Mouse (Mus musculus): Measurements from ENCODE around the gene Naa20.

The Naa20 gene

GRCm38 (mm10) chr2:145901861-145902260 lies at the start of gene Naa20:
TSS of gene Naa20 (plus strand) at chr2:145902099.
- no peak for DNase-seq (ENCODE audit: low read depth, low spot score)

GRCm38 (mm10) chr2:145855831-145856230 lies 46.1 kb upstream of the Naa20 start:
- DNase-seq (ENCODE audit: low read depth, low spot score), result no peak

GRCm38 (mm10) chr2:145857864-145858263 lies 44.0 kb upstream of the Naa20 start:
- DNase-seq (ENCODE audit: low read depth, low spot score), result no peak

GRCm38 (mm10) chr2:145859442-145859931 lies 42.4 kb upstream of the Naa20 start:
- no peak for DNase-seq (ENCODE audit: low read depth, low spot score)

GRCm38 (mm10) chr2:145859932-145860801 lies 41.7 kb upstream of the Naa20 start:
- DNase-seq (ENCODE audit: low read depth, low spot score), result peak; percentile 85

- no peak for DNase-seq (ENCODE audit: low read depth, low spot score)
These were observed 40.4 kb upstream of the Naa20 start for GRCm38 (mm10) chr2:145861193-145862123.

GRCm38 (mm10) chr2:145862206-145862817 lies 39.6 kb upstream of the Naa20 start:
- no peak for DNase-seq (ENCODE audit: low read depth, low spot score)

- no peak for DNase-seq (ENCODE audit: low read depth, low spot score)
These were observed 36.6 kb upstream of the Naa20 start for GRCm38 (mm10) chr2:145865344-145865743.

- no peak for DNase-seq (ENCODE audit: low read depth, low spot score)
These were observed 35.7 kb upstream of the Naa20 start for GRCm38 (mm10) chr2:145866238-145866637.

GRCm38 (mm10) chr2:145866695-145867449 lies 35.0 kb upstream of the Naa20 start:
- no peak for DNase-seq (ENCODE audit: low read depth, low spot score)

GRCm38 (mm10) chr2:145871308-145871707 lies 30.6 kb upstream of the Naa20 start:
- DNase-seq (ENCODE audit: low read depth, low spot score), result no peak

GRCm38 (mm10) chr2:145872099-145872498 lies 29.8 kb upstream of the Naa20 start:
- DNase-seq (ENCODE audit: low read depth, low spot score), result no peak

- no peak for DNase-seq (ENCODE audit: low read depth, low spot score)
These were observed 27.9 kb upstream of the Naa20 start for GRCm38 (mm10) chr2:145873953-145874352.

- DNase-seq (ENCODE audit: low read depth, low spot score), result no peak
These were observed 26.9 kb upstream of the Naa20 start for GRCm38 (mm10) chr2:145874879-145875482.

- DNase-seq (ENCODE audit: low read depth, low spot score), result no peak
These were observed 24.7 kb upstream of the Naa20 start for GRCm38 (mm10) chr2:145877191-145877590.

GRCm38 (mm10) chr2:145880887-145881747 lies 20.8 kb upstream of the Naa20 start:
- no peak for DNase-seq (ENCODE audit: low read depth, low spot score)

- no peak for DNase-seq (ENCODE audit: low read depth, low spot score)
These were observed 20.0 kb upstream of the Naa20 start for GRCm38 (mm10) chr2:145881932-145882331.

- no peak for DNase-seq (ENCODE audit: low read depth, low spot score)
These were observed 19.5 kb upstream of the Naa20 start for GRCm38 (mm10) chr2:145882398-145882797.

- no peak for DNase-seq (ENCODE audit: low read depth, low spot score)
These were observed 17.6 kb upstream of the Naa20 start for GRCm38 (mm10) chr2:145884036-145884912.
